Mouse (Mus musculus): ENCODE results near the gene Ap5m1. TPM values are rescaled to one million over a fixed set of nuclear protein-coding genes. Genes with fewer than 3 reads are reported as not detected.
A peak's percentile ranks its signal among the peaks of the same experiment; 100 is the strongest.

Gene Ap5m1
- total RNA-seq (2014; rRNA removed) (15.7 and 16.2 TPM in 2 replicates), polyA plus RNA-seq (2012; rRNA removed) (6.7 and 7.0 TPM in 2 replicates)

GRCm38 (mm10) chr14:49065529-49066273, at the start of gene Ap5m1:
TSS of gene Ap5m1 (plus strand) at chr14:49066097.
- peaks cover 9% of the 10 kb centered on the region; the same call in 1 of the 2 replicates for H3K79me2 ChIP-seq (ENCODE audit: control insufficient read depth, insufficient read depth, low read length)
- WGBS: under 1% methylated on average over 47 of the region's 62 CpGs
- H3K9ac ChIP-seq (ENCODE audit: low read depth, low read length): peak within 1 kb of the TSS; percentile 100
- H3K27ac ChIP-seq (replicated peaks; ENCODE audit: insufficient read depth, low read depth, low read length): peak within 1 kb of the TSS; percentile 97
- H3K36me3 ChIP-seq (ENCODE audit: control insufficient read depth, insufficient read depth, low read length): no peaks in the 10 kb centered on the region
- H3K4me3 ChIP-seq (ENCODE audit: insufficient read depth, low read depth, low read length): peak within 1 kb of the TSS; percentile 99
- H3K27me3 ChIP-seq (ENCODE audit: control insufficient read depth, insufficient read depth, low read length): no peaks in the 10 kb centered on the region
- DNase-seq (ENCODE audit: extremely low read depth, low read depth, low spot score): peak; percentile 24
- H3K4me1 ChIP-seq (ENCODE audit: control insufficient read depth, insufficient read depth, low read length): peaks cover 2% of the 10 kb centered on the region; the same call in 1 of the 2 replicates
- no peak for TF ChIP-seq CTCF (IDR thresholded peaks at IDR 0.05; ENCODE audit: low read depth, low read length)
- TF ChIP-seq POLR2A (IDR thresholded peaks at IDR 0.05; ENCODE audit: extremely low read depth, insufficient read depth, low read length): no peak

GRCm38 (mm10) chr14:49019765-49020164, 46.1 kb upstream of the Ap5m1 start:
- TF ChIP-seq CTCF (IDR thresholded peaks at IDR 0.05; ENCODE audit: low read depth, low read length) (no peak), POLR2A (IDR thresholded peaks at IDR 0.05; ENCODE audit: extremely low read depth, insufficient read depth, low read length) (no peak)
- no peak overlapping the region for H3K27ac ChIP-seq (replicated peaks; ENCODE audit: insufficient read depth, low read depth, low read length)
- no peak for DNase-seq (ENCODE audit: extremely low read depth, low read depth, low spot score)
- no peak overlapping the region for H3K9ac ChIP-seq (ENCODE audit: low read depth, low read length)
- no peaks in the 10 kb centered on the region for H3K27me3 ChIP-seq (ENCODE audit: control insufficient read depth, insufficient read depth, low read length)
- H3K4me1 ChIP-seq (ENCODE audit: control insufficient read depth, insufficient read depth, low read length): no peaks in the 10 kb centered on the region
- H3K79me2 ChIP-seq (ENCODE audit: control insufficient read depth, insufficient read depth, low read length): no peaks in the 10 kb centered on the region
- 85% methylated on average over 5 of the region's 5 CpGs for WGBS
- H3K36me3 ChIP-seq (ENCODE audit: control insufficient read depth, insufficient read depth, low read length): peaks cover 17% of the 10 kb centered on the region
- no peak overlapping the region for H3K4me3 ChIP-seq (ENCODE audit: insufficient read depth, low read depth, low read length)

GRCm38 (mm10) chr14:49027040-49027778, 38.7 kb upstream of the Ap5m1 start:
- Histone ChIP-seq H3K9ac (ENCODE audit: low read depth, low read length) (no peak overlapping the region), H3K4me3 (ENCODE audit: insufficient read depth, low read depth, low read length) (no peak overlapping the region), H3K27ac (replicated peaks; ENCODE audit: insufficient read depth, low read depth, low read length) (no peak overlapping the region), H3K4me1 (ENCODE audit: control insufficient read depth, insufficient read depth, low read length) (no peaks in the 10 kb centered on the region), H3K36me3 (ENCODE audit: control insufficient read depth, insufficient read depth, low read length) (peaks cover 13% of the 10 kb centered on the region; the same call in 1 of the 2 replicates), H3K79me2 (ENCODE audit: control insufficient read depth, insufficient read depth, low read length) (no peaks in the 10 kb centered on the region), H3K27me3 (ENCODE audit: control insufficient read depth, insufficient read depth, low read length) (no peaks in the 10 kb centered on the region)
- 88% methylated on average over 6 of the region's 6 CpGs for WGBS
- DNase-seq (ENCODE audit: extremely low read depth, low read depth, low spot score): no peak
- no peak for TF ChIP-seq POLR2A (IDR thresholded peaks at IDR 0.05; ENCODE audit: extremely low read depth, insufficient read depth, low read length)
- TF ChIP-seq CTCF (IDR thresholded peaks at IDR 0.05; ENCODE audit: low read depth, low read length): no peak

- WGBS: 80% methylated on average over 3 of the region's 3 CpGs
- DNase-seq (ENCODE audit: extremely low read depth, low read depth, low spot score): no peak
- Histone ChIP-seq H3K27ac (replicated peaks; ENCODE audit: insufficient read depth, low read depth, low read length) (no peak overlapping the region), H3K36me3 (ENCODE audit: control insufficient read depth, insufficient read depth, low read length) (peaks cover 14% of the 10 kb centered on the region; the same call in 1 of the 2 replicates), H3K4me3 (ENCODE audit: insufficient read depth, low read depth, low read length) (no peak overlapping the region), H3K4me1 (ENCODE audit: control insufficient read depth, insufficient read depth, low read length) (no peaks in the 10 kb centered on the region), H3K79me2 (ENCODE audit: control insufficient read depth, insufficient read depth, low read length) (no peaks in the 10 kb centered on the region), H3K9ac (ENCODE audit: low read depth, low read length) (no peak overlapping the region), H3K27me3 (ENCODE audit: control insufficient read depth, insufficient read depth, low read length) (no peaks in the 10 kb centered on the region)
- TF ChIP-seq POLR2A (IDR thresholded peaks at IDR 0.05; ENCODE audit: extremely low read depth, insufficient read depth, low read length) (no peak), CTCF (IDR thresholded peaks at IDR 0.05; ENCODE audit: low read depth, low read length) (no peak)
Measured at GRCm38 (mm10) chr14:49027779-49028368, 38.0 kb upstream of the Ap5m1 start.

DNA sequence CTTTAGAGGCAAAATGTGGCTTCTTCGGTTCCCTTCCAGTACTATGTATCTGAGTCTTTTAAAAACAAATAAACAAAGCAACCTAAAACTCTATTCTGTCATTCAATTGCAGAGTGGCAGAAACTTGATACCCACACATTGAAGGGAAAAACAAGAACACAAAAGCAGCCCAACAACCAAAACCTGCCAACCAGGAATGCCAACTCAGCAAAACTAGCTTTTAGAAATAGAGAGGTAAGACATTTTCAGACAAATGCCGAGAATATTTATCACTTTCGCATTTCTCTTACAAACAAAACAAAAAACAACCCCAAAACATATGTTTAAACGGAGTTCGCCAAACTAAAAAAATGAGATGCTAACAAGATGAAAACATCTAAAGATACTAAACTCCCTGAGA, 36.9 kb upstream of the Ap5m1 start:
- no peaks in the 10 kb centered on the region for H3K27me3 ChIP-seq (ENCODE audit: control insufficient read depth, insufficient read depth, low read length)
- H3K27ac ChIP-seq (replicated peaks; ENCODE audit: insufficient read depth, low read depth, low read length): no peak overlapping the region
- peaks cover 16% of the 10 kb centered on the region for H3K36me3 ChIP-seq (ENCODE audit: control insufficient read depth, insufficient read depth, low read length)
- TF ChIP-seq CTCF (IDR thresholded peaks at IDR 0.05; ENCODE audit: low read depth, low read length): no peak
- TF ChIP-seq POLR2A (IDR thresholded peaks at IDR 0.05; ENCODE audit: extremely low read depth, insufficient read depth, low read length): no peak
- no peak overlapping the region for H3K9ac ChIP-seq (ENCODE audit: low read depth, low read length)
- WGBS: 96% methylated on average over 5 of the region's 5 CpGs
- H3K4me1 ChIP-seq (ENCODE audit: control insufficient read depth, insufficient read depth, low read length): no peaks in the 10 kb centered on the region
- no peak for DNase-seq (ENCODE audit: extremely low read depth, low read depth, low spot score)
- no peak overlapping the region for H3K4me3 ChIP-seq (ENCODE audit: insufficient read depth, low read depth, low read length)
- no peaks in the 10 kb centered on the region for H3K79me2 ChIP-seq (ENCODE audit: control insufficient read depth, insufficient read depth, low read length)
